ENCODE assay signal across 17 mouse cellular contexts in genomic region chr1:91064053-91064452, GRCm38 (mm10).
DNase-seq lines count a peak whose midpoint lies in the region; ATAC-seq and TF ChIP-seq lines count a peak whose summit lies in the region.
"Had no signal": no experiment of that assay in that cellular context is flagged by ENCODE, and none has a peak within 500 bp of the region (broad histone marks: within the 10 kb centered on the region; RNA-seq: fewer than 3 reads in every experiment).

No protein-coding gene starts in this region.

- H3K36me3 ChIP-seq in heart, embryonic 14.5 days (ENCODE audit: control insufficient read depth, insufficient read depth, low read length) = peaks cover 7% of the 10 kb centered on the region
- peaks cover 9% of the 10 kb centered on the region; the same call in 1 of the 2 replicates for H3K36me3 ChIP-seq in liver, postnatal 0 days (replicated peaks; ENCODE audit: insufficient read depth, low read length)
- no peaks in the 10 kb centered on the region for H3K36me3 ChIP-seq in stomach, postnatal 0 days (ENCODE audit: control insufficient read depth, insufficient read depth, low read length)
- H3K36me3 ChIP-seq: neural tube, embryonic 13.5 days had no signal

- 95% methylated on average over 2 of the region's 2 CpGs for WGBS in heart, embryonic 14.5 days
- WGBS in liver, postnatal 0 days (ENCODE audit: insufficient replicate concordance) = 79% methylated on average over 2 of the region's 2 CpGs
- whole genome bisulfite sequencing in stomach, postnatal 0 days = 74% methylated on average over 2 of the region's 2 CpGs

- 0 out of 2 replicates have a peak overlapping the region, but pooled peaks have one; percentile 41 for H3K9ac ChIP-seq in heart, embryonic 14.5 days (ENCODE audit: low read length)
- no peak overlapping the region for H3K9ac ChIP-seq in liver, postnatal 0 days (replicated peaks)
- no peak overlapping the region for H3K9ac ChIP-seq in stomach, postnatal 0 days (ENCODE audit: low read length)
- H3K9ac ChIP-seq: liver, embryonic 14.5 days; neural tube, embryonic 13.5 days had no signal

- intact Hi-C loops in heart, postnatal 25 days (cut with DNase I) = no loop called here

- no peaks in the 10 kb centered on the region for H3K9me3 ChIP-seq in heart, embryonic 14.5 days (ENCODE audit: control insufficient read depth, low read length)
- H3K9me3 ChIP-seq in liver, postnatal 0 days (ENCODE audit: low read length) = no peaks in the 10 kb centered on the region
- no peaks in the 10 kb centered on the region for H3K9me3 ChIP-seq in stomach, postnatal 0 days (ENCODE audit: control insufficient read depth, low read length)
- H3K9me3 ChIP-seq: neural tube, embryonic 13.5 days had no signal

- H3K27me3 ChIP-seq in heart, embryonic 14.5 days (ENCODE audit: control insufficient read depth, insufficient read depth, low read length) = no peaks in the 10 kb centered on the region
- no peaks in the 10 kb centered on the region for H3K27me3 ChIP-seq in liver, postnatal 0 days (ENCODE audit: insufficient read depth, low read length)
- no peaks in the 10 kb centered on the region for H3K27me3 ChIP-seq in stomach, postnatal 0 days (ENCODE audit: control insufficient read depth, insufficient read depth, low read length)
- H3K27me3 ChIP-seq: neural tube, embryonic 13.5 days had no signal

- DNase-seq in heart, postnatal 25 days (ENCODE audit: low spot score) = no peak
- no peak for DNase-seq in liver, postnatal 0 days
- DNase-seq in liver = no peak
- no peak for DNase-seq in stomach, postnatal 0 days (ENCODE audit: low spot score)
- no peak for DNase-seq in retina, embryonic 14.5 days (ENCODE audit: low spot score)
- DNase-seq: adrenal gland, postnatal 14 days; B cell, adult 2 months; cerebellum, adult 8-10 months; heart, postnatal 14 days; lung, postnatal 10 days; right cerebral cortex, postnatal 14 days had no signal

- no peak for TF ChIP-seq CTCF in liver, postnatal 0 days (IDR thresholded peaks at IDR 0.05; ENCODE audit: low read depth)
- no peak for TF ChIP-seq CTCF in embryonic fibroblast, embryonic 13.5 days (IDR thresholded peaks at IDR 0.05; ENCODE audit: borderline replicate concordance, insufficient read depth, low read length)
- TF ChIP-seq CTCF in stomach, postnatal 0 days (IDR thresholded peaks at IDR 0.05; ENCODE audit: low read depth) = no peak

- TF ChIP-seq EP300 in liver, postnatal 0 days (IDR thresholded peaks at IDR 0.05; ENCODE audit: low read depth) = no peak
- no peak for TF ChIP-seq EP300 in stomach, postnatal 0 days (optimal IDR thresholded peaks at IDR 0.05)

- H3K4me3 ChIP-seq in heart, embryonic 14.5 days (ENCODE audit: control insufficient read depth in 1 of 2, insufficient read depth in 1 of 2, low read depth in 1 of 2, low read length in 2 of 2) = no peak overlapping the region
- H3K4me3 ChIP-seq in liver, postnatal 0 days (ENCODE audit: low read depth, low read length) = no peak overlapping the region
- no peak overlapping the region for H3K4me3 ChIP-seq in embryonic fibroblast, embryonic 13.5 days (ENCODE audit: insufficient read depth, low read length)
- no peak overlapping the region for H3K4me3 ChIP-seq in stomach, postnatal 0 days (ENCODE audit: low read depth, low read length)
- H3K4me3 ChIP-seq: neural tube, embryonic 13.5 days had no signal

- H3K4me1 ChIP-seq in heart, embryonic 14.5 days (ENCODE audit: control insufficient read depth in 2 of 2, insufficient read depth in 2 of 2, low read length in 2 of 2) = peaks cover 83 to 92% of the 10 kb centered on the region in 2 experiments
- peaks cover 67% of the 10 kb centered on the region for H3K4me1 ChIP-seq in liver, postnatal 0 days (ENCODE audit: insufficient read depth)
- peaks cover 43% of the 10 kb centered on the region for H3K4me1 ChIP-seq in embryonic fibroblast, embryonic 13.5 days (ENCODE audit: control insufficient read depth, insufficient read depth, low read length)
- peaks cover 19% of the 10 kb centered on the region for H3K4me1 ChIP-seq in stomach, postnatal 0 days (replicated peaks; ENCODE audit: control insufficient read depth, insufficient read depth)

- TF ChIP-seq POLR2A in embryonic fibroblast, embryonic 13.5 days (IDR thresholded peaks at IDR 0.05; ENCODE audit: low read depth, low read length) = no peak

- no peak for ATAC-seq in heart, embryonic 14.5 days (ENCODE audit: insufficient number of reproducible peaks, insufficient read depth, low FRiP score, low read depth)
- no peak for ATAC-seq in liver, postnatal 0 days
- no peak for ATAC-seq in stomach, postnatal 0 days (ENCODE audit: low FRiP score, low TSS enrichment)
- ATAC-seq: forebrain, embryonic 16.5 days; hindbrain, postnatal 0 days had no signal

- peak overlapping the region in 1 of 2 experiments; percentile 78; a peak in 2 of 4 replicates for H3K27ac ChIP-seq in heart, embryonic 14.5 days (replicated peaks in 1 of 2; ENCODE audit: control insufficient read depth in 1 of 2, insufficient read depth in 1 of 2, low read depth in 2 of 2, low read length in 2 of 2)
- H3K27ac ChIP-seq in liver, postnatal 0 days (ENCODE audit: low read depth) = peak overlapping the region; percentile 71
- peak overlapping the region; percentile 20; the same call in 1 of the 2 replicates for H3K27ac ChIP-seq in embryonic fibroblast, embryonic 13.5 days (ENCODE audit: insufficient read depth, low read length)
- H3K27ac ChIP-seq in stomach, postnatal 0 days (replicated peaks) = peak overlapping the region; percentile 67
- H3K27ac ChIP-seq: hindbrain, postnatal 0 days; liver, embryonic 14.5 days; neural tube, embryonic 13.5 days had no signal

- no peak overlapping the region for H3K4me2 ChIP-seq in heart, embryonic 14.5 days (ENCODE audit: low read length)
- H3K4me2 ChIP-seq in liver, postnatal 0 days (ENCODE audit: low read depth, low read length) = no peak overlapping the region
- H3K4me2 ChIP-seq in stomach, postnatal 0 days (replicated peaks; ENCODE audit: low read depth) = no peak overlapping the region
- H3K4me2 ChIP-seq: neural tube, embryonic 13.5 days had no signal
